Mouse (Mus musculus): ENCODE measurements around the gene Ankub1. TPM values are rescaled to one million over a fixed set of nuclear protein-coding genes. Genes with fewer than 3 reads are reported as not detected.

Ankub1 gene
- polyA plus RNA-seq, 2 experiments = not detected

GRCm38 (mm10) chr3:57664682-57665081 lies 27.9 kb downstream of the Ankub1 start:
- Histone ChIP-seq H3K27ac (replicated peaks; ENCODE audit: low read depth, low read length) (no peak overlapping the region), H3K9me3 (ENCODE audit: control insufficient read depth, low read length) (no peaks in the 10 kb centered on the region), H3K4me3 (replicated peaks; ENCODE audit: low read length) (no peak overlapping the region), H3K4me1 (ENCODE audit: control insufficient read depth, insufficient read depth, low read length) (no peaks in the 10 kb centered on the region), H3K27me3 (ENCODE audit: control insufficient read depth, insufficient read depth, low read length) (no peaks in the 10 kb centered on the region), H3K9ac (ENCODE audit: low read depth, low read length, severe bottlenecking) (no peak overlapping the region), H3K4me2 (replicated peaks; ENCODE audit: low read depth, low read length, severe bottlenecking) (no peak overlapping the region), H3K36me3 (ENCODE audit: control insufficient read depth, insufficient read depth, low read length) (no peaks in the 10 kb centered on the region)
- ATAC-seq (ENCODE audit: low FRiP score, low read depth) (no peak), DNase-seq (ENCODE audit: low spot score) (no peak)
- WGBS = 75% methylated on average over 10 of the region's 10 CpGs
- TF ChIP-seq POLR2A (IDR thresholded peaks at IDR 0.05; ENCODE audit: borderline replicate concordance, extremely low read depth, insufficient read depth, insufficient read length) = no peak

- no peak for TF ChIP-seq POLR2A (IDR thresholded peaks at IDR 0.05; ENCODE audit: borderline replicate concordance, extremely low read depth, insufficient read depth, insufficient read length)
- DNase-seq (ENCODE audit: low spot score) = peak; percentile 59
- H3K9ac ChIP-seq (ENCODE audit: low read depth, low read length, severe bottlenecking) = no peak overlapping the region
- H3K27ac ChIP-seq (replicated peaks; ENCODE audit: low read depth, low read length) = no peak overlapping the region
- no peak for ATAC-seq (ENCODE audit: low FRiP score, low read depth)
- H3K27me3 ChIP-seq (ENCODE audit: control insufficient read depth, insufficient read depth, low read length) = no peaks in the 10 kb centered on the region
- H3K9me3 ChIP-seq (ENCODE audit: control insufficient read depth, low read length) = no peaks in the 10 kb centered on the region
- H3K4me3 ChIP-seq (replicated peaks; ENCODE audit: low read length) = no peak overlapping the region
- 22% methylated on average over 6 of the region's 6 CpGs for WGBS
- no peaks in the 10 kb centered on the region for H3K36me3 ChIP-seq (ENCODE audit: control insufficient read depth, insufficient read depth, low read length)
- H3K4me1 ChIP-seq (ENCODE audit: control insufficient read depth, insufficient read depth, low read length) = no peaks in the 10 kb centered on the region
- H3K4me2 ChIP-seq (replicated peaks; ENCODE audit: low read depth, low read length, severe bottlenecking) = no peak overlapping the region
Observed at GRCm38 (mm10) chr3:57663731-57664130, 28.9 kb downstream of the Ankub1 start.

- TF ChIP-seq POLR2A (IDR thresholded peaks at IDR 0.05; ENCODE audit: borderline replicate concordance, extremely low read depth, insufficient read depth, insufficient read length) = no peak
- Histone ChIP-seq H3K27ac (replicated peaks; ENCODE audit: low read depth, low read length) (no peak overlapping the region), H3K9ac (ENCODE audit: low read depth, low read length, severe bottlenecking) (no peak overlapping the region), H3K27me3 (ENCODE audit: control insufficient read depth, insufficient read depth, low read length) (no peaks in the 10 kb centered on the region), H3K4me2 (replicated peaks; ENCODE audit: low read depth, low read length, severe bottlenecking) (no peak overlapping the region), H3K4me1 (ENCODE audit: control insufficient read depth, insufficient read depth, low read length) (no peaks in the 10 kb centered on the region), H3K9me3 (ENCODE audit: control insufficient read depth, low read length) (no peaks in the 10 kb centered on the region), H3K4me3 (replicated peaks; ENCODE audit: low read length) (no peak overlapping the region), H3K36me3 (ENCODE audit: control insufficient read depth, insufficient read depth, low read length) (no peaks in the 10 kb centered on the region)
- WGBS = 70% methylated on average over 6 of the region's 6 CpGs
- no peak for ATAC-seq (ENCODE audit: low FRiP score, low read depth)
- DNase-seq (ENCODE audit: low spot score) = no peak
Observed at GRCm38 (mm10) chr3:57658608-57659007, 34.0 kb downstream of the Ankub1 start.

GRCm38 (mm10) chr3:57653646-57654045 lies 39.0 kb downstream of the Ankub1 start:
- WGBS = 82% methylated on average over 3 of the region's 3 CpGs
- no peak for TF ChIP-seq POLR2A (IDR thresholded peaks at IDR 0.05; ENCODE audit: borderline replicate concordance, extremely low read depth, insufficient read depth, insufficient read length)
- no peak for DNase-seq (ENCODE audit: low spot score)
- H3K27me3 ChIP-seq (ENCODE audit: control insufficient read depth, insufficient read depth, low read length) = no peaks in the 10 kb centered on the region
- H3K27ac ChIP-seq (replicated peaks; ENCODE audit: low read depth, low read length) = no peak overlapping the region
- no peaks in the 10 kb centered on the region for H3K9me3 ChIP-seq (ENCODE audit: control insufficient read depth, low read length)
- H3K4me2 ChIP-seq (replicated peaks; ENCODE audit: low read depth, low read length, severe bottlenecking) = no peak overlapping the region
- ATAC-seq (ENCODE audit: low FRiP score, low read depth) = no peak
- H3K9ac ChIP-seq (ENCODE audit: low read depth, low read length, severe bottlenecking) = no peak overlapping the region
- H3K4me3 ChIP-seq (replicated peaks; ENCODE audit: low read length) = no peak overlapping the region
- H3K36me3 ChIP-seq (ENCODE audit: control insufficient read depth, insufficient read depth, low read length) = 0 out of 2 replicates have a peak, but pooled peaks cover 6% of the 10 kb centered on the region
- peaks cover 5% of the 10 kb centered on the region; the same call in 1 of the 2 replicates for H3K4me1 ChIP-seq (ENCODE audit: control insufficient read depth, insufficient read depth, low read length)

- H3K36me3 ChIP-seq (ENCODE audit: control insufficient read depth, insufficient read depth, low read length) = peaks cover 6% of the 10 kb centered on the region; the same call in 1 of the 2 replicates
- H3K9ac ChIP-seq (ENCODE audit: low read depth, low read length, severe bottlenecking) = no peak overlapping the region
- H3K9me3 ChIP-seq (ENCODE audit: control insufficient read depth, low read length) = no peaks in the 10 kb centered on the region
- H3K4me1 ChIP-seq (ENCODE audit: control insufficient read depth, insufficient read depth, low read length) = peaks cover 5% of the 10 kb centered on the region; the same call in 1 of the 2 replicates
- H3K4me3 ChIP-seq (replicated peaks; ENCODE audit: low read length) = no peak overlapping the region
- ATAC-seq (ENCODE audit: low FRiP score, low read depth) (no peak), DNase-seq (ENCODE audit: low spot score) (peak; percentile 16)
- no peak overlapping the region for H3K4me2 ChIP-seq (replicated peaks; ENCODE audit: low read depth, low read length, severe bottlenecking)
- WGBS = 88% methylated on average over 3 of the region's 3 CpGs
- no peaks in the 10 kb centered on the region for H3K27me3 ChIP-seq (ENCODE audit: control insufficient read depth, insufficient read depth, low read length)
- no peak for TF ChIP-seq POLR2A (IDR thresholded peaks at IDR 0.05; ENCODE audit: borderline replicate concordance, extremely low read depth, insufficient read depth, insufficient read length)
- no peak overlapping the region for H3K27ac ChIP-seq (replicated peaks; ENCODE audit: low read depth, low read length)
Observed at GRCm38 (mm10) chr3:57652485-57652884, 40.1 kb downstream of the Ankub1 start.

- H3K27ac ChIP-seq (replicated peaks; ENCODE audit: low read depth, low read length) = no peak overlapping the region; the same call in 1 of the 2 replicates
- peak overlapping the region; percentile 68 for H3K4me3 ChIP-seq (replicated peaks; ENCODE audit: low read length)
- DNase-seq (ENCODE audit: low spot score) = no peak
- no peak for TF ChIP-seq POLR2A (IDR thresholded peaks at IDR 0.05; ENCODE audit: borderline replicate concordance, extremely low read depth, insufficient read depth, insufficient read length)
- no peaks in the 10 kb centered on the region for H3K27me3 ChIP-seq (ENCODE audit: control insufficient read depth, insufficient read depth, low read length)
- 71% methylated on average over 3 of the region's 3 CpGs for WGBS
- no peaks in the 10 kb centered on the region for H3K9me3 ChIP-seq (ENCODE audit: control insufficient read depth, low read length)
- no peak for ATAC-seq (ENCODE audit: low FRiP score, low read depth)
- H3K9ac ChIP-seq (ENCODE audit: low read depth, low read length, severe bottlenecking) = peak overlapping the region; percentile 78
- H3K4me2 ChIP-seq (replicated peaks; ENCODE audit: low read depth, low read length, severe bottlenecking) = peak overlapping the region; percentile 61
- H3K4me1 ChIP-seq (ENCODE audit: control insufficient read depth, insufficient read depth, low read length) = peaks cover 5% of the 10 kb centered on the region; the same call in 1 of the 2 replicates
- H3K36me3 ChIP-seq (ENCODE audit: control insufficient read depth, insufficient read depth, low read length) = peaks cover 9% of the 10 kb centered on the region; the same call in 1 of the 2 replicates
Observed at GRCm38 (mm10) chr3:57651865-57652259, 40.7 kb downstream of the Ankub1 start.

Measured in limb, embryonic 14.5 days (tissue).